Mouse (Mus musculus): Measurements from ENCODE around the gene Car2. TPM values are rescaled to one million over a fixed set of nuclear protein-coding genes. Genes with fewer than 3 reads are reported as not detected.

Gene Car2
- polyA plus RNA-seq, 1 experiment from 2014 or later = 57.9 TPM

Other genes with a start within 250 kb of the Car2 start
- gene Car13, start 244.5 kb upstream of the Car2 start, polyA plus RNA-seq (2016; fragmentation: Nextera tagmentation; extraction: Ambion mirVana) = 1.5 and 1.8 TPM in 2 replicates
- not detected in 2 replicates for gene Car1, start 77.9 kb upstream of the Car2 start, polyA plus RNA-seq (2016; fragmentation: Nextera tagmentation; extraction: Ambion mirVana)
- gene Car3, start 22.8 kb upstream of the Car2 start, polyA plus RNA-seq (2016; fragmentation: Nextera tagmentation; extraction: Ambion mirVana) = 2.0 and 3.5 TPM in 2 replicates